Mouse (Mus musculus) forebrain, postnatal 0 days (tissue): ENCODE results near the gene Tjp3. TPM values are rescaled to one million over a fixed set of nuclear protein-coding genes. Genes with fewer than 3 reads are reported as not detected.

Source experiments
- ATAC-seq: fragments of 200-750 bp; cut with Nextera tagmentation; 2 replicates; pipeline ENCODE4 v1.8.0; 2017; ENCODE audit warnings: mild to moderate bottlenecking, moderate library complexity
- DNase-seq: peaks from one replicate; pipeline ENCODE4 v3.0.0-alpha.2; 2015
- H3K27ac ChIP-seq: fragments of 300-500 bp; sonication (generic); 2 replicates; pipeline ENCODE4 v1.5.1; 2014; ENCODE audit warnings: low read depth, mild to moderate bottlenecking, antibody characterized with exemption, low read length, moderate library complexity, mixed read lengths
- H3K27me3 ChIP-seq: fragments of 300-500 bp; sonication (generic); 2 replicates; pipeline ENCODE4 v1.6.1; 2014; ENCODE audit warnings: mild to moderate bottlenecking, low read length, mixed read lengths; ENCODE audit not compliant: insufficient read depth
- H3K36me3 ChIP-seq: fragments of 300-500 bp; sonication (generic); 2 replicates; pipeline ENCODE4 v1.6.1; 2014; ENCODE audit warnings: mild to moderate bottlenecking, moderate library complexity; ENCODE audit not compliant: insufficient read depth
- H3K4me1 ChIP-seq: fragments of 300-500 bp; sonication (generic); 2 replicates; pipeline ENCODE4 v1.6.1; 2014; ENCODE audit warnings: antibody characterized with exemption; ENCODE audit not compliant: insufficient read depth
- H3K4me2 ChIP-seq: fragments of 300-500 bp; sonication (generic); 2 replicates; pipeline ENCODE4 v1.6.1; 2014; ENCODE audit warnings: low read depth, mild to moderate bottlenecking, moderate library complexity
- H3K4me3 ChIP-seq: fragments of 300-500 bp; sonication (generic); 2 replicates; pipeline ENCODE4 v1.5.1; 2014; ENCODE audit warnings: low read depth, low read length, mixed read lengths
- H3K9ac ChIP-seq: fragments of 300-500 bp; sonication (generic); 2 replicates; pipeline ENCODE4 v1.6.1; 2014; ENCODE audit warnings: mild to moderate bottlenecking
- H3K9me3 ChIP-seq: fragments of 300-500 bp; sonication (generic); 2 replicates; pipeline ENCODE4 v1.6.1; 2016; ENCODE audit warnings: low read length
- CTCF ChIP-seq: sonication (generic); IDR thresholded peaks from 2 replicates; pipeline ENCODE4 v1.5.1; 2016; ENCODE audit warnings: antibody characterized with exemption, control low read depth, low read depth
- WGBS: fragments of 180-500 bp; shearing (Covaris S2); extraction: QIAGEN DNeasy Blood & Tissue Kit; methylation state at CpG from one replicate; pipeline ENCODE4 v1.1.7; 2014; 5-methylcytosine and 5-hydroxymethylcytosine counted together
- polyA plus RNA-seq: library from polyadenylated mRNA; unstranded; fragments of >200 nt; fragmentation: Nextera tagmentation; extraction: Ambion mirVana; gene quantifications from 2 replicates; pipeline ENCODE4 v1.2.1, GENCODE M21; 2015
- total RNA-seq: library from RNA; depleted of rRNA; stranded (reverse); fragments of >200 nt; gene quantifications from 2 replicates; pipeline ENCODE4 v1.2.3, GENCODE M21; 2014

Gene Tjp3
- total and polyA plus RNA-seq, 2 experiments from 2014 or later, result 5.7 to 8.5 TPM

GRCm38 (mm10) chr10:81319330-81319699, 27.9 kb upstream of the Tjp3 start:
- WGBS, result 37% methylated on average over 8 of the region's 8 CpGs
- H3K4me1 ChIP-seq, result 0 out of 2 replicates have a peak, but pooled peaks cover 5% of the 10 kb centered on the region
- peak; percentile 45 for TF ChIP-seq CTCF
- H3K9me3 ChIP-seq, result no peaks in the 10 kb centered on the region
- peak overlapping the region; percentile 88 for H3K4me2 ChIP-seq
- no peak overlapping the region for H3K9ac ChIP-seq
- H3K27me3 ChIP-seq, result no peaks in the 10 kb centered on the region
- peaks cover 66% of the 10 kb centered on the region for H3K36me3 ChIP-seq
- DNase-seq (no peak), ATAC-seq (no peak)
- peak overlapping the region; percentile 82; the same call in 1 of the 2 replicates for H3K4me3 ChIP-seq
- H3K27ac ChIP-seq, result peak overlapping the region; percentile 96

- Histone ChIP-seq H3K27me3 (no peaks in the 10 kb centered on the region), H3K4me2 (no peak overlapping the region), H3K27ac (peak overlapping the region; percentile 96; the same call in 1 of the 2 replicates), H3K9ac (no peak overlapping the region), H3K36me3 (peaks cover 66% of the 10 kb centered on the region), H3K4me1 (0 out of 2 replicates have a peak, but pooled peaks cover 5% of the 10 kb centered on the region), H3K9me3 (no peaks in the 10 kb centered on the region), H3K4me3 (no peak overlapping the region)
- TF ChIP-seq CTCF, result no peak
- no peak for DNase-seq
- ATAC-seq, result no peak
- 93% methylated on average over 13 of the region's 13 CpGs for WGBS
Observed at GRCm38 (mm10) chr10:81318589-81319329, 27.4 kb upstream of the Tjp3 start.

DNA sequence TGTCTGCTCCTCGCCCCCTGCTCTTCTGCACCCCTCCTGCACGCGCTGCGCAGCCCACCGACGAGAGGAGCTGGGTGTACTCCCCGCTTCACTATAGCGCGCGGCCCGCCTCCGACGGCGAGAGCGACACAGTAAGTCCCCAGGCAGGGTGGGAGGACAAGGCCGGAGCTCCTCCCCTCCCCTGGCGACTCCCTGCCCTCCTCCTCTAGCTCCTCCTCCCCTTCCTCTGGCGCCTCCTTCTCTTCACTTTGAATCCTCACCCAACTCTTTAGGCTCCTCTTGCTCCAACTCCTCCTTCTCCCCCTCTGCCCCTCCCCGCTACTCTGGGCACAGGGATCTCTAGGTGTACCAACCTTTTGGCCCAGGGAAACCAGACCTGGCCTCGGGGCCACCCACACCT, 25.9 kb upstream of the Tjp3 start:
- H3K36me3 ChIP-seq, result peaks cover 67% of the 10 kb centered on the region
- ATAC-seq, result no peak
- no peak overlapping the region for H3K4me3 ChIP-seq
- no peaks in the 10 kb centered on the region for H3K9me3 ChIP-seq
- no peak overlapping the region for H3K27ac ChIP-seq
- no peak for DNase-seq
- WGBS, result 15% methylated on average over 19 of the region's 20 CpGs
- H3K9ac ChIP-seq, result no peak overlapping the region
- no peaks in the 10 kb centered on the region for H3K27me3 ChIP-seq
- no peak overlapping the region for H3K4me2 ChIP-seq
- H3K4me1 ChIP-seq, result 0 out of 2 replicates have a peak, but pooled peaks cover 5% of the 10 kb centered on the region
- no peak for TF ChIP-seq CTCF

GRCm38 (mm10) chr10:81316338-81317060, 25.1 kb upstream of the Tjp3 start:
- TF ChIP-seq CTCF, result peak; percentile 61
- 0 out of 2 replicates have a peak, but pooled peaks cover under 1% of the 10 kb centered on the region for H3K4me1 ChIP-seq
- WGBS, result 47% methylated on average over 16 of the region's 16 CpGs
- H3K4me2 ChIP-seq, result no peak overlapping the region
- no peaks in the 10 kb centered on the region for H3K27me3 ChIP-seq
- no peak for ATAC-seq
- H3K9me3 ChIP-seq, result no peaks in the 10 kb centered on the region
- H3K36me3 ChIP-seq, result peaks cover 74% of the 10 kb centered on the region
- no peak overlapping the region for H3K27ac ChIP-seq
- no peak overlapping the region for H3K4me3 ChIP-seq
- no peak overlapping the region; the same call in 1 of the 2 replicates for H3K9ac ChIP-seq
- DNase-seq, result peak; percentile 33

- Histone ChIP-seq H3K4me2 (no peak overlapping the region), H3K36me3 (peaks cover 83% of the 10 kb centered on the region), H3K4me3 (no peak overlapping the region), H3K27me3 (no peaks in the 10 kb centered on the region), H3K9me3 (no peaks in the 10 kb centered on the region), H3K4me1 (no peaks in the 10 kb centered on the region), H3K9ac (no peak overlapping the region), H3K27ac (no peak overlapping the region)
- DNase-seq (no peak), ATAC-seq (no peak)
- no peak for TF ChIP-seq CTCF
- WGBS, result 95% methylated on average over 16 of the region's 16 CpGs
Observed at GRCm38 (mm10) chr10:81315587-81315986, 24.2 kb upstream of the Tjp3 start.

DNA sequence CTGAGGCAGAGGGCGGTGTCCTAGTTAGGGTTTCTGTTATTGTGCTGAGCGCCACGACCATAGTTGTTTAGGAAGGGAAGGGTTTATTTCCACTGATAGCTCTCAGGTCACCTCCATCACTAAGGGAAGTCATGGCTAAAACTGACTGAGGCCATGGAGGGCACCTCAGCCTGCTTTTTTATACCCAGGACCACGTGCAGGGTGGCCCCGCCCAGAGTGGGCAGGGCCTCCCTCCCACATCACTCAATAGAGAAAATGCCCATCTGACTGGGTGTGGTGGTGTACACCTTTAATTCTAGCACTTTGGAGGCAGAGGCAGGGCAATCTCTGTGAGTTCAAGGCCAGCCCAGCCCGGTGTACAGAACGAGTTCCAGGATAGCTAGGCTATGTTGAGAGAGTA, 22.8 kb upstream of the Tjp3 start:
- no peaks in the 10 kb centered on the region for H3K9me3 ChIP-seq
- no peak for DNase-seq
- no peak overlapping the region for H3K9ac ChIP-seq
- no peak for TF ChIP-seq CTCF
- 79% methylated on average over 7 of the region's 7 CpGs for WGBS
- H3K4me1 ChIP-seq, result no peaks in the 10 kb centered on the region
- H3K27ac ChIP-seq, result no peak overlapping the region
- no peak overlapping the region for H3K4me3 ChIP-seq
- no peak overlapping the region for H3K4me2 ChIP-seq
- ATAC-seq, result no peak
- H3K27me3 ChIP-seq, result no peaks in the 10 kb centered on the region
- H3K36me3 ChIP-seq, result peaks cover 97% of the 10 kb centered on the region

- no peak overlapping the region for H3K4me2 ChIP-seq
- H3K27ac ChIP-seq, result no peak overlapping the region
- 90% methylated on average over 13 of the region's 13 CpGs for WGBS
- no peak for DNase-seq
- H3K9me3 ChIP-seq, result no peaks in the 10 kb centered on the region
- H3K4me1 ChIP-seq, result no peaks in the 10 kb centered on the region
- H3K27me3 ChIP-seq, result no peaks in the 10 kb centered on the region
- ATAC-seq, result no peak
- H3K36me3 ChIP-seq, result peaks cover 100% of the 10 kb centered on the region
- no peak overlapping the region for H3K9ac ChIP-seq
- H3K4me3 ChIP-seq, result no peak overlapping the region
- TF ChIP-seq CTCF, result no peak
Observed at GRCm38 (mm10) chr10:81313581-81313980, 22.2 kb upstream of the Tjp3 start.
